Mouse (Mus musculus): ENCODE measurements around the gene Chsy1. TPM values are rescaled to one million over a fixed set of nuclear protein-coding genes. Genes with fewer than 3 reads are reported as not detected.
A peak's percentile ranks its signal among the peaks of the same experiment; 100 is the strongest.

The Chsy1 gene
- polyA plus RNA-seq, 1 experiment from 2014 or later = 11.7 TPM

DNA sequence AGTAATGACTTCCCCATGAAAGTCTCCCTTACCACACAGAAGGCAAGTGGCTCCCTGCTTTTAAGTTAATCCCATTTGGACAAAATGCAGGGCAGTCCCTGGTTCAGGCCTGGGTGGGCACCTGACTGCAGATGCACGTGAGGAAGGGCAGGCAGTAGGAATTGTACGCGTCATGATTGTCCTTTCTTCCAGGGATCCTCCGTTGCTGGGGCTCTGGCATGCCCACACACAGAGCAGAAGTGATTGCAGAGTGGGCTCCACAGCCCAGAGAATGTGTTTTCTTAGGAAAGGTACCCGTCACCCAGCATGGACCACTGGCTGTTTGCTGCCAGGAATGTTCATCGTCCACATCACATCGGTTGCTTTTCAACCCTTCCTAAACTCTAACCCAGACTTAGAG is 53.2 kb downstream of the Chsy1 start:
- no peaks in the 10 kb centered on the region for H3K27me3 ChIP-seq (replicated peaks)
- H3K9ac ChIP-seq = no peak overlapping the region
- no peak overlapping the region for H3K27ac ChIP-seq (replicated peaks)
- ATAC-seq (ENCODE audit: extremely low read depth, insufficient number of reproducible peaks, low FRiP score, low TSS enrichment) = no peak
- H3K36me3 ChIP-seq = peaks cover 4% of the 10 kb centered on the region; the same call in 1 of the 2 replicates
- H3K4me3 ChIP-seq = no peak overlapping the region
- H3K4me2 ChIP-seq = no peak overlapping the region
- WGBS = 88% methylated on average over 7 of the region's 7 CpGs
- no peaks in the 10 kb centered on the region for H3K9me3 ChIP-seq
- peaks cover 42% of the 10 kb centered on the region for H3K4me1 ChIP-seq

GRCm38 (mm10) chr7:66162981-66163380 is 53.7 kb downstream of the Chsy1 start:
- Histone ChIP-seq H3K4me3 (no peak overlapping the region), H3K9ac (no peak overlapping the region), H3K27ac (replicated peaks) (peak overlapping the region; percentile 67), H3K9me3 (no peaks in the 10 kb centered on the region), H3K4me1 (peaks cover 38% of the 10 kb centered on the region), H3K27me3 (replicated peaks) (no peaks in the 10 kb centered on the region), H3K4me2 (no peak overlapping the region), H3K36me3 (peaks cover 4% of the 10 kb centered on the region; the same call in 1 of the 2 replicates)
- 90% methylated on average over 1 of the region's 1 CpGs for WGBS
- ATAC-seq (ENCODE audit: extremely low read depth, insufficient number of reproducible peaks, low FRiP score, low TSS enrichment) = no peak

DNA sequence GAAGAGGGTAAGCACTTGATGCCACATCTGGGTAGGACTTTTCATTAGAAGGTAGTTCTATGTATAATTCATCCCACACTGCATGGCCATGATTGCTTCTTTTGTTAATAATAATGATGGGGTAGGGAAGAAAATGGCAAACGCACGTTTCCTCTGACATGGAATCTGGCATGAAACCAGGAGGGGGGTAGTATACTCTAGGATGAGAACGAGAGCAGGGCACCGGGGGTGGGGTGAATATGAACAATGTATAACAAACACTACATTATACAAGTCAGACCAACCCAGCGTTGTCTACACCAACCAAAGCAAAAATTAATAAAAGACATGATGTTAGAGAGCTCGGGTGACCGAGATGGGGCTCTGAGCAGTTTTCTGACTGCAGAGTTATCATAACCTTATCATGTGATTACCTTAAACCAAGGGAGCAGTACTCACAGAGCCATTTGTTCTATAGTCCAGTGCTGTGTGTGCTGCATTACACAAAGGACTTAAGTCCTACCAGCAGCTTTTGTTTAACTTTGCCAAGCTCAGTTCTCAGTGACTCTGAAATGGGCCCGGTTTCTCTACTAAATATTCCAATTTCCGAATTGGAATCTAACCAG is 55.2 kb downstream of the Chsy1 start:
- no peak overlapping the region for H3K4me2 ChIP-seq

DNA sequence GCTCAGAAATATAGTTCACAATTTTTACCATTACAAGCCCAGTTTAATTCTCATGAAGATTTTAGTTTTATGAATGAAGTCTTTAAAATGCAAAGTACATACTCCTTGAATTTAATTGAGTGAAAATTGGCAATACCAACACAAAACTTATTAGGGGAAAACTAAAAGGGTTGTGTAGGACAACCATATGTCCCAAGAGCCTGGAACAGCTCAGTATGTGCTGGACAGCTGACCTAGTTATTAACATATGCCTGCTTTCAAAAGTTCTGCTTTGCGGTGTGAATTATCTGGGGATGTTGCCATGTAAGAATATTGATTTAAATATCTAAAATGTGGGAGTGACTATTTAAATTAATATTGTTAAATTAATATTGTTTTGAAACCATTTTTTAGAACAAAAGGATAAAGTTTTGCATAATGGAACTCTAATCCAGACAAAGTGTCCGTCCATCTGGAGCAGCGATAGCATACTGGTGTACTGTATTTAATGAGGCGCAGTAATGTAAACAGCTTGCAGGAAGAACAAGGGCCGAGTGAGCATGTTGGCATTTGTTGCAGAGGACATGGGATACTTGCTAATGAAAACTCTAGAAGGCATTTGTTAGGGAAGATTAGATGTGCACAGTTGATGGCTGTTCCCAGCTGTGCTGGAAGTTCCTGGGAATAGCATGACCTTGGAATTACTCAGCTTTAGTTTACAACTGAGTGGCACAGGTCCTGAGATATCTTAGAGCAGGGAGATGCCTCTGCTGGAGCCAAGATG is 55.9 kb downstream of the Chsy1 start:
- no peak for ATAC-seq (ENCODE audit: extremely low read depth, insufficient number of reproducible peaks, low FRiP score, low TSS enrichment)
- WGBS = 67% methylated on average over 5 of the region's 5 CpGs
- Histone ChIP-seq H3K4me2 (no peak overlapping the region), H3K4me1 (peaks cover 43% of the 10 kb centered on the region), H3K36me3 (peaks cover 4% of the 10 kb centered on the region; the same call in 1 of the 2 replicates), H3K27ac (replicated peaks) (peak overlapping the region; percentile 67), H3K9ac (no peak overlapping the region), H3K9me3 (no peaks in the 10 kb centered on the region), H3K4me3 (no peak overlapping the region), H3K27me3 (replicated peaks) (no peaks in the 10 kb centered on the region)

More for the DNA sequence above, 55.2 kb downstream of the Chsy1 start:
- Histone ChIP-seq H3K9ac (no peak overlapping the region), H3K4me1 (peaks cover 43% of the 10 kb centered on the region), H3K4me3 (no peak overlapping the region), H3K27me3 (replicated peaks) (no peaks in the 10 kb centered on the region), H3K9me3 (no peaks in the 10 kb centered on the region), H3K36me3 (peaks cover 4% of the 10 kb centered on the region; the same call in 1 of the 2 replicates), H3K27ac (replicated peaks) (peak overlapping the region; percentile 67)
- WGBS = 71% methylated on average over 9 of the region's 9 CpGs
- ATAC-seq (ENCODE audit: extremely low read depth, insufficient number of reproducible peaks, low FRiP score, low TSS enrichment) = no peak

- no peaks in the 10 kb centered on the region for H3K27me3 ChIP-seq (replicated peaks)
- 0 out of 2 replicates have a peak overlapping the region, but pooled peaks have one; percentile 10 for H3K27ac ChIP-seq (replicated peaks)
- peaks cover 33% of the 10 kb centered on the region for H3K36me3 ChIP-seq
- H3K9ac ChIP-seq = no peak overlapping the region
- no peak for ATAC-seq (ENCODE audit: extremely low read depth, insufficient number of reproducible peaks, low FRiP score, low TSS enrichment)
- 80% methylated on average over 7 of the region's 7 CpGs for WGBS
- peaks cover 32% of the 10 kb centered on the region for H3K4me1 ChIP-seq
- H3K9me3 ChIP-seq = no peaks in the 10 kb centered on the region
- no peak overlapping the region for H3K4me2 ChIP-seq
- no peak overlapping the region for H3K4me3 ChIP-seq
Measured at GRCm38 (mm10) chr7:66168877-66169276, 59.6 kb downstream of the Chsy1 start.

GRCm38 (mm10) chr7:66169476-66169875 is 60.2 kb downstream of the Chsy1 start:
- WGBS = 80% methylated on average over 6 of the region's 6 CpGs
- Histone ChIP-seq H3K4me1 (peaks cover 26% of the 10 kb centered on the region), H3K27me3 (replicated peaks) (no peaks in the 10 kb centered on the region), H3K4me3 (no peak overlapping the region), H3K27ac (replicated peaks) (no peak overlapping the region), H3K9ac (no peak overlapping the region), H3K4me2 (no peak overlapping the region), H3K9me3 (no peaks in the 10 kb centered on the region), H3K36me3 (peaks cover 39% of the 10 kb centered on the region)
- ATAC-seq (ENCODE audit: extremely low read depth, insufficient number of reproducible peaks, low FRiP score, low TSS enrichment) = no peak

DNA sequence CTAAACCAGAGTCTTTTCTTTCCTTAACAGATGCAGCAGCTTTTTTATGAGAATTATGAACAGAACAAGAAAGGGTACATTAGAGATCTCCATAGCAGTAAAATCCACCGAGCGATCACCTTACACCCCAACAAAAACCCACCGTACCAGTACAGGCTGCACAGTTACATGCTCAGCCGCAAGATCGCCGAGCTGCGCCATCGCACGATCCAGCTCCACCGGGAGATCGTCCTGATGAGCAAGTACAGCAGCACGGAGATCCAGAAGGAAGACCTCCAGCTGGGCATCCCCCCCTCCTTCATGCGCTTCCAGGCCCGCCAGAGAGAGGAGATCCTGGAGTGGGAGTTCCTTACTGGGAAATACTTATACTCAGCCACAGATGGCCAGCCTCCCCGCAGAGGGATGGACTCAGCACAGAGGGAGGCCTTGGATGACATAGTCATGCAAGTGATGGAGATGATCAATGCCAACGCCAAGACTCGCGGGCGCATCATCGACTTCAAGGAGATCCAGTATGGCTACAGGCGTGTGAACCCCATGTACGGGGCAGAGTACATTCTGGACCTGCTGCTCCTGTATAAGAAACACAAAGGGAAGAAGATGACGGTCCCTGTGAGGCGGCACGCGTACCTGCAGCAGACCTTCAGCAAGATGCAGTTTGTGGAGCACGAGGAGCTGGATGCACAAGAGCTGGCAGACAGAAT is 61.6 kb downstream of the Chsy1 start:
- Histone ChIP-seq H3K27ac (replicated peaks) (no peak overlapping the region), H3K36me3 (peaks cover 52% of the 10 kb centered on the region), H3K27me3 (replicated peaks) (no peaks in the 10 kb centered on the region), H3K4me1 (peaks cover 14% of the 10 kb centered on the region), H3K4me2 (no peak overlapping the region), H3K9me3 (no peaks in the 10 kb centered on the region), H3K9ac (no peak overlapping the region), H3K4me3 (no peak overlapping the region)
- 94% methylated on average over 27 of the region's 27 CpGs for WGBS
- no peak for ATAC-seq (ENCODE audit: extremely low read depth, insufficient number of reproducible peaks, low FRiP score, low TSS enrichment)

DNA sequence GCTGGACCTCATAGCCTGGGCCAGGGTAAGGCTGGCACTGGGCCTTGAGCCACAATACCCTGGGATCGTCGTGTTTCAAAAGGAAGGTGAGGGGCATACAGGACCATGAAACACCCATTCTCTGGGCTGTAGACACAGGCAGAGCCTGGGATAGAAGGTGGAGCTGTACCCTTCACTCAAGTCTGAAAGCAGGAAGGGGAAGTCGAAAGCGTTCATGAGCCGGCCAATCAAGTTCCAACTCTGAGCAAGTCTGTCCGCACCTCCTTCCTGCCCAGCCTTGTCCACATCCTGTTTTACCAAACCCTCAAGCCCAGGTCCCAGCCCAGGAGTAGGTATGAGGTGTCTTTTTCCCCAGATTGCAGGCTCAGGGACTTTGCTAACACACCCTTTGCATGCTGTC is 66.4 kb downstream of the Chsy1 start:
- ATAC-seq (ENCODE audit: extremely low read depth, insufficient number of reproducible peaks, low FRiP score, low TSS enrichment) = no peak
- no peaks in the 10 kb centered on the region for H3K27me3 ChIP-seq (replicated peaks)
- no peak overlapping the region for H3K4me3 ChIP-seq
- no peak overlapping the region for H3K4me2 ChIP-seq
- H3K27ac ChIP-seq (replicated peaks) = no peak overlapping the region
- H3K4me1 ChIP-seq = peaks cover 21% of the 10 kb centered on the region
- no peaks in the 10 kb centered on the region for H3K9me3 ChIP-seq
- WGBS = 84% methylated on average over 6 of the region's 6 CpGs
- H3K36me3 ChIP-seq = peaks cover 57% of the 10 kb centered on the region
- no peak overlapping the region for H3K9ac ChIP-seq

DNA sequence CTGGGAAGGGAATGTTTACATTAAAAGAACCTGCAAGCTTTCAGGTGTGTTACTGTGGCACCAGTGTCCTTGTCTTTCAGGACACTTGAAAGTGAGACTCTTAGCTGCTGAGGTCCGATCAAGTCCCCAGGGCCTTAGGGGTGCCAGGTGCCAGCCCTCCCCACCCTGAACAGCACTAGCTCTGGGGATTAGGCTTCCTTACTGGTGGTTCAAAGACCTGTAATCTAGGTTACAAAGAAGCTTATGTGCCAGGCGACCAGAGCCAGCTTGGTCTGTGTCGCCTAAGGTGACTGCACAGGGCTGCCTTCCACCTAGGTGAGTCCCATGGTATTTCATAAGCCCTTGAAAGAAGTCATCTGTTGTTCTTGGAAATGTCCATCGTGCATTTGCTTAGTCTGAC is 66.9 kb downstream of the Chsy1 start:
- WGBS = 85% methylated on average over 4 of the region's 4 CpGs
- Histone ChIP-seq H3K4me2 (no peak overlapping the region), H3K27me3 (replicated peaks) (no peaks in the 10 kb centered on the region), H3K9ac (no peak overlapping the region), H3K4me1 (peaks cover 21% of the 10 kb centered on the region), H3K27ac (replicated peaks) (no peak overlapping the region), H3K36me3 (peaks cover 52% of the 10 kb centered on the region), H3K4me3 (no peak overlapping the region), H3K9me3 (no peaks in the 10 kb centered on the region)
- ATAC-seq (ENCODE audit: extremely low read depth, insufficient number of reproducible peaks, low FRiP score, low TSS enrichment) = no peak

GRCm38 (mm10) chr7:66176929-66177328 is 67.6 kb downstream of the Chsy1 start:
- no peak overlapping the region for H3K27ac ChIP-seq (replicated peaks)
- no peaks in the 10 kb centered on the region for H3K27me3 ChIP-seq (replicated peaks)
- H3K4me1 ChIP-seq = peaks cover 21% of the 10 kb centered on the region
- no peak overlapping the region for H3K4me2 ChIP-seq
- WGBS = 44% methylated on average over 4 of the region's 4 CpGs
- H3K4me3 ChIP-seq = no peak overlapping the region
- peaks cover 45% of the 10 kb centered on the region for H3K36me3 ChIP-seq
- no peak overlapping the region for H3K9ac ChIP-seq
- H3K9me3 ChIP-seq = peaks cover 4% of the 10 kb centered on the region; the same call in 1 of the 2 replicates
- ATAC-seq (ENCODE audit: extremely low read depth, insufficient number of reproducible peaks, low FRiP score, low TSS enrichment) = no peak

- Histone ChIP-seq H3K4me3 (no peak overlapping the region), H3K4me1 (peaks cover 21% of the 10 kb centered on the region), H3K4me2 (no peak overlapping the region), H3K9me3 (peaks cover 6% of the 10 kb centered on the region; the same call in 1 of the 2 replicates), H3K9ac (no peak overlapping the region), H3K27ac (replicated peaks) (no peak overlapping the region), H3K27me3 (replicated peaks) (no peaks in the 10 kb centered on the region), H3K36me3 (peaks cover 34% of the 10 kb centered on the region)
- WGBS = 89% methylated on average over 6 of the region's 6 CpGs
- no peak for ATAC-seq (ENCODE audit: extremely low read depth, insufficient number of reproducible peaks, low FRiP score, low TSS enrichment)
Measured at GRCm38 (mm10) chr7:66178101-66178500, 68.8 kb downstream of the Chsy1 start.

Data from heart, embryonic 13.5 days (tissue).